Mouse (Mus musculus): ENCODE measurements around the gene Trim65. TPM values are rescaled to one million over a fixed set of nuclear protein-coding genes. Genes with fewer than 3 reads are reported as not detected.
A peak's percentile ranks its signal among the peaks of the same experiment; 100 is the strongest.

The Trim65 gene
- total and polyA plus RNA-seq, 2 experiments from 2014 or later, result 2.7 to 5.9 TPM

DNA sequence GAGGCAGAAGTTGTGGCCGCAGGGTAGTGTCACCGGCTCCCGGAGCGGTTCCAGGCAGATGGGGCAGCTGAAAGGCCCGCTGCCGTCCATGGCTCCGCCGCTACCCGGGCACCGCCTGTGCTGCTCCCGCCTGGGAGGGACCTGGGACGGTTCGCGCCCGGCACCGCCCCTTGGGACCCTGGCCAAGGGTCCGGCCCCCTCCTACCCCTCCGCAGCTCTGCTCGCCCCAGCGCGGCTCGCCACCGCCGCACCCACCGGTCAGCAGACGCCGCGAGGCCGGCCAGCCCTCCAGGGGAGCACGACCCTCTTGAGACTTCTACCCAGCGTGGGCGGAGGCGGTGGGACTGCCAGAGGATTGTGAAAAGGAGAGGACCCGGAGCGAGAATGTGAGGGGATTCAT lies 20.8 kb downstream of the Trim65 start:
- ATAC-seq (ENCODE audit: insufficient read depth, low read depth), result peak; percentile 88
- no peaks in the 10 kb centered on the region for H3K27me3 ChIP-seq (ENCODE audit: control insufficient read depth, insufficient read depth, low read length)
- H3K36me3 ChIP-seq (replicated peaks; ENCODE audit: control insufficient read depth, insufficient read depth, low read length), result peaks cover 13% of the 10 kb centered on the region; the same call in 1 of the 2 replicates
- no peaks in the 10 kb centered on the region for H3K9me3 ChIP-seq (replicated peaks; ENCODE audit: control insufficient read depth, low read length)
- H3K4me2 ChIP-seq (ENCODE audit: low read depth, low read length), result peak overlapping the region; percentile 66
- peak; percentile 69 for DNase-seq (ENCODE audit: low spot score)
- WGBS, result 0% methylated on average over 35 of the region's 35 CpGs
- H3K9ac ChIP-seq (replicated peaks; ENCODE audit: low read depth, low read length), result peak overlapping the region; percentile 90
- TF ChIP-seq CTCF (IDR thresholded peaks at IDR 0.05; ENCODE audit: low read depth) (no peak), EP300 (IDR thresholded peaks at IDR 0.05; ENCODE audit: low read depth) (no peak)
- H3K4me3 ChIP-seq (ENCODE audit: low read depth, low read length), result peak overlapping the region; percentile 89
- peak overlapping the region; percentile 95 for H3K27ac ChIP-seq (ENCODE audit: low read depth)
- H3K4me1 ChIP-seq (ENCODE audit: control insufficient read depth, insufficient read depth), result peaks cover 22% of the 10 kb centered on the region; the same call in 1 of the 2 replicates

GRCm38 (mm10) chr11:116109441-116110081 lies 21.4 kb downstream of the Trim65 start:
- Histone ChIP-seq H3K4me1 (ENCODE audit: control insufficient read depth, insufficient read depth) (peaks cover 25% of the 10 kb centered on the region; the same call in 1 of the 2 replicates), H3K27me3 (ENCODE audit: control insufficient read depth, insufficient read depth, low read length) (no peaks in the 10 kb centered on the region), H3K9ac (replicated peaks; ENCODE audit: low read depth, low read length) (peak overlapping the region; percentile 90), H3K9me3 (replicated peaks; ENCODE audit: control insufficient read depth, low read length) (no peaks in the 10 kb centered on the region), H3K4me2 (ENCODE audit: low read depth, low read length) (peak overlapping the region; percentile 66), H3K4me3 (ENCODE audit: low read depth, low read length) (peak overlapping the region; percentile 89), H3K36me3 (replicated peaks; ENCODE audit: control insufficient read depth, insufficient read depth, low read length) (peaks cover 14% of the 10 kb centered on the region; the same call in 1 of the 2 replicates), H3K27ac (ENCODE audit: low read depth) (peak overlapping the region; percentile 95)
- ATAC-seq (ENCODE audit: insufficient read depth, low read depth) (peak; percentile 29), DNase-seq (ENCODE audit: low spot score) (no peak)
- TF ChIP-seq EP300 (IDR thresholded peaks at IDR 0.05; ENCODE audit: low read depth), result no peak
- no peak for TF ChIP-seq CTCF (IDR thresholded peaks at IDR 0.05; ENCODE audit: low read depth)
- under 1% methylated on average over 58 of the region's 70 CpGs for WGBS

GRCm38 (mm10) chr11:116108464-116109137 lies 22.3 kb downstream of the Trim65 start:
- Histone ChIP-seq H3K27ac (ENCODE audit: low read depth) (peak overlapping the region; percentile 95), H3K4me2 (ENCODE audit: low read depth, low read length) (peak overlapping the region; percentile 66), H3K27me3 (ENCODE audit: control insufficient read depth, insufficient read depth, low read length) (no peaks in the 10 kb centered on the region), H3K9me3 (replicated peaks; ENCODE audit: control insufficient read depth, low read length) (no peaks in the 10 kb centered on the region), H3K36me3 (replicated peaks; ENCODE audit: control insufficient read depth, insufficient read depth, low read length) (peaks cover 14% of the 10 kb centered on the region; the same call in 1 of the 2 replicates), H3K4me1 (ENCODE audit: control insufficient read depth, insufficient read depth) (peaks cover 35% of the 10 kb centered on the region), H3K9ac (replicated peaks; ENCODE audit: low read depth, low read length) (peak overlapping the region; percentile 90), H3K4me3 (ENCODE audit: low read depth, low read length) (peak overlapping the region; percentile 89)
- WGBS, result 6% methylated on average over 23 of the region's 23 CpGs
- TF ChIP-seq CTCF (IDR thresholded peaks at IDR 0.05; ENCODE audit: low read depth) (no peak), EP300 (IDR thresholded peaks at IDR 0.05; ENCODE audit: low read depth) (no peak)
- ATAC-seq (ENCODE audit: insufficient read depth, low read depth) (no peak), DNase-seq (ENCODE audit: low spot score) (peak; percentile 69)

DNA sequence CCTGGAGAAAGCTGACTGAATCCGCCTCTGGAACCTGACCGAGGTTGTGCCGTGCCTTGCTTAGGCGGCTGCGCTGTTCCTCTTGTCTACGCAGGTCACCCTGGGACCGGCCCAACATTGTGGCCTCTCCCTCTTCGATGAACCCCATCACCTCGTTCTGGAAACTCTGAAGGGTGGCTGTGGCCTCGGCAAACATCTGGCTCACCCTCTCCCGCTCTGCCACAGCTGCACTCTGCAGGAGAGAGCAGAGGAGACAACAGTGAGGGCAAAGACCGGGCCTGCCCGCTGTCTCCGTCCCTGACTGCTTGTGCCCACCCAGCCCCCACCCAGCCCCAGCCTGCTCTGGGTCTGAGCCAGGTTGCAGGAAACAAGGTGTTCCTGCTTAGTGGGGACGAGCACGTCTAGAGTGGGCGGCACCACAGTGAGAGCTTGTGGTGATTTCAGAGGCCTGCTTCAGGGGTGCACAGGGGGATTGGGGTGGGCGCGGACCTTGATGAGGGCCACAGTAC lies 23.1 kb downstream of the Trim65 start:
- DNase-seq (ENCODE audit: low spot score) (no peak), ATAC-seq (ENCODE audit: insufficient read depth, low read depth) (no peak)
- Histone ChIP-seq H3K27ac (ENCODE audit: low read depth) (peak overlapping the region; percentile 95), H3K4me2 (ENCODE audit: low read depth, low read length) (peak overlapping the region; percentile 66), H3K4me3 (ENCODE audit: low read depth, low read length) (peak overlapping the region; percentile 89), H3K36me3 (replicated peaks; ENCODE audit: control insufficient read depth, insufficient read depth, low read length) (peaks cover 14% of the 10 kb centered on the region; the same call in 1 of the 2 replicates), H3K4me1 (ENCODE audit: control insufficient read depth, insufficient read depth) (peaks cover 42% of the 10 kb centered on the region), H3K9ac (replicated peaks; ENCODE audit: low read depth, low read length) (peak overlapping the region; percentile 90), H3K27me3 (ENCODE audit: control insufficient read depth, insufficient read depth, low read length) (no peaks in the 10 kb centered on the region), H3K9me3 (replicated peaks; ENCODE audit: control insufficient read depth, low read length) (no peaks in the 10 kb centered on the region)
- 40% methylated on average over 19 of the region's 19 CpGs for WGBS
- TF ChIP-seq CTCF (IDR thresholded peaks at IDR 0.05; ENCODE audit: low read depth), result no peak

DNA sequence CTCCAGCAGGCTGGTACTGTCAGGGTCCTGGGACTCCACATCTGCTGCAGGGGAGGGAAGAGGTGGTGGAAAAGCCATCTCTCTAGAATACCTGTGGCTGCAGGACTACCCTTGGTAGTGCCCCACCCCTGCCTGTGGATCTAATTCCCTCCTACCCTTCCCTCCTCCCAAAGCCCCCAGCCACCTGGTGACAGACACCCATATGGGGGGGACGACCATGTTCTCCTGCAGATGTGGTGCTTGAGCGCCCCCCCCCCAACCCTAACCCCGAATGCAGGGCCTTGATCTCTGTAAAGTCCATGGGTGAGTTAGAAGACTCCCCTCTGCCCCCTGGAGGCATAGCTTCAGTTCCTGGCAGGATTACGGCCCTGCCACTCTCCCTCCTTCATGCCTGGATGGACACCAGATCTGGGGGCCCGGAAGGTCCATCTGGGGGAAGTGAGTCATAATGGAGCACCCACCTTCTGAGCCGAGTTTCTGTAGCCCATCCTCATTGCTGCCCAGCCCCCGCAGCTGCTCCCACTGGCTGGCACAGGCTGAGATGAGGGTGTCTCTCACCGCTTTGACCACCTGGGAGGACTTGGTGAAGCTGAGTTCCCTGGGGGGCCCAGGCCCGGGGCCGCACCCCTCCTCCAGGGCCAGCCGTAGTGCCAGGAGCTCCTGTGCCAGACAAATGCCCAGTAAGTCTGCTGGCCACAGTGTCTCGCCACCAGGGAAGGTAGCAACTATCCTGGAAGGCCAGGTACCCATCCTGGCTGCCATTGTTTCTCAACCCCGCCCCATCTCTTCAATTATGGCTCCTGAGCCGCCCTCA lies 23.8 kb downstream of the Trim65 start:
- peaks cover 45% of the 10 kb centered on the region for H3K4me1 ChIP-seq (ENCODE audit: control insufficient read depth, insufficient read depth)

More for the DNA sequence above, 23.8 kb downstream of the Trim65 start:
- peak overlapping the region; percentile 90; the same call in 1 of the 2 replicates for H3K9ac ChIP-seq (replicated peaks; ENCODE audit: low read depth, low read length)
- H3K4me3 ChIP-seq (ENCODE audit: low read depth, low read length), result peak overlapping the region; percentile 89
- peak overlapping the region; percentile 66 for H3K4me2 ChIP-seq (ENCODE audit: low read depth, low read length)
- peak overlapping the region; percentile 95 for H3K27ac ChIP-seq (ENCODE audit: low read depth)
- H3K9me3 ChIP-seq (replicated peaks; ENCODE audit: control insufficient read depth, low read length), result no peaks in the 10 kb centered on the region
- DNase-seq (ENCODE audit: low spot score) (no peak), ATAC-seq (ENCODE audit: insufficient read depth, low read depth) (no peak)
- WGBS, result 46% methylated on average over 12 of the region's 14 CpGs
- no peak for TF ChIP-seq EP300 (IDR thresholded peaks at IDR 0.05; ENCODE audit: low read depth)
- peak; percentile 33 for TF ChIP-seq CTCF (IDR thresholded peaks at IDR 0.05; ENCODE audit: low read depth)
- H3K36me3 ChIP-seq (replicated peaks; ENCODE audit: control insufficient read depth, insufficient read depth, low read length), result peaks cover 14% of the 10 kb centered on the region; the same call in 1 of the 2 replicates
- no peaks in the 10 kb centered on the region for H3K27me3 ChIP-seq (ENCODE audit: control insufficient read depth, insufficient read depth, low read length)

Data from heart, postnatal 0 days (tissue).